Mouse (Mus musculus) thymus, postnatal 14 days (tissue): ENCODE data around the gene Gm20388.

Experiments used
- DNase-seq: peaks from one replicate; pipeline ENCODE4 v3.0.0; 2021

Gm20388 gene

DNA sequence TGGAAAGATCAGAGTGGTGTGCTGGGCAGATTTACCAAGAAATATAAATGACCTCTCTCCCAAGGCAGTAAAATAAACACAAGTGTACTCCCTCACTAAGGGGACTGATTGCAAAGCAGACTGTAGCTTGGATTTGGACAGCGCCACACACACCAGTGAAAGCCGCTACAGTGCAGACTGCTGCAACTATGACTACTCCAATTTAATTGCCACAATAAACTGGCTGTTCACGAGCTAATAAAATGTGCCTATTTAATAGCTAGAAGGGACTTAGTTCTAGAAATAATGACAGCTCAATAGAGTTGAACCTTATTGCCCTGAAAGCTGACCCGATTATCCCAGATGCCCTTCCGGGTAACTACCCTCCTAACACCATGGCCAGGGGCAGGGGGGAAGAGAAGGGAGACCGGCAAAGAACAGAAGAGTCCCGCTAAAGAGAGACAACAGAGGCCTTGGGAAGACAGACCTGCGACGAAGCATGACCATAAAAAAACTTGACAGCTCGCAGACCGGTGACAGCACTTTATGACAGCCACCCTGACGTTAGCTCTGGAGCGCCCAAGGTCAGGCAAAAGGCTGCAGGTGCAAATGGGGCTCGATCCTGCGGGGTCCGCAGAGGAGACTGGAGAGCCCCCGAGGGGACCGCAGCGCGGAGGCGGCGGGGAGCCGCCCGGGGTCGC, 189.9 kb downstream of the Gm20388 start:
- no peak for DNase-seq

DNA sequence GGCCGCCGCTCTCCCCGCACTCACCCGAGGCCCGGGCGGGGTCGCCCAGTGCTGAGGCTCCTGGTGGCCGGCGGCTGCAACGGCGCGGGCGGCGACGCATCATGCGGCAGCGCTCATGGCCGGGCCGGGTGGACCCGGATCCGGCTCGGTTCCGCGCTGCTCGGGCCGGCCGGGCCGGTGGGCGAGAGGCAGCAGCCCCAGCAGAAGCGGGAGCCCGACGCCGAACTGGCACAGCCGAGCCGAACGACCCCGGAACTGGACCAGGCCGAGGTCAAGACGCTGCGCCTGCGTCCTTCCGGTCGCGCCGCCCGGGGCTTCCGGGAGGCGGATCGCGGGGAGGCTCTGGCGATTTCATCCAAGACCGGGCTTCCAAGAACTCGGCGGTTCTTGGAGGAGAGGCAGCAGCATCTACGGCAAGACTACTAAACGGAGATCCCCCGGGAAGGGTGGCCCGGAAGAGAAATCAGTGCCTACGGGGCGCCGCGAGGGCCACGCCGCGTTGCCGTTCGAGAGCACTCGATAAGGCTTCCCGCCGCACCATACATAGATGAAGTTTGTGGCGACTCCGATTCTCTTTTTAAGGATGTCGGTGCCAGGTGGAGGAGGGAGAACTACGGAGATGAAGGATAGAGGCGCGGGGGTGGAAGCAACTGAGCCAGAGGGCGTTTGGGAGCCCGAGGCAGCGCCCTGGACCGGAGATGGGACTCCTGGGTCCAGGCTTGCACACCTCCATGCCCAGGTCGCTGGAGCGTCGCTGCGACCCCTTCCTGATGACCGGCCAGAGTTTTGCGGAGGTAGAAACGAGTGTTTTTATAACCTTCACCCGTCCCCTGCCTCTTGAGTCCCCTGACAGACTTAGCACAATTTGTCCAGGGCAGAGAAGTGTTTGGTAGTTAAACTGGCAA, 190.7 kb downstream of the Gm20388 start, which contains the start of gene Zdhhc7:
Gene Zdhhc7, minus strand, starts transcription at position 415 of the 905 bp plus-strand sequence.
- peak; percentile 80 for DNase-seq

DNA sequence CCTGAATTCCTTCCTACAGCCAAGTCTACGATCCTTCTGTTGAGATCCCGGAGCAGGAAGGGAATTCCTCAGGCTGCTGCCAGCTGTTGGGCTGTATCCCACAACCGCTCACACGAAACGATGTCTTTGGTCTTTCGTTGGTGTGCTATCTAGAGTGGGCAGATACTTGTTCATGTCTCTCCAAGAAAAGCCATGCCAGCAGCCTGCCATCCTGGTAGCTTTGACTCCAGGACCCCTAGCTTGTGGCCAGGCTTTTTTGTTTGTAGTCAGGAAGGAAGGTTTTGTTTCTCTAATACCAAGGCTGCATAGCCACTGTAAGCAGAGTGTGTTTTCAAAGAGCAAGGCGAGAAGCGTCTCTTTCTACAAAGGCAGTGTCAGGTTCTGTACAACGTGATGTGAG, 193.3 kb downstream of the Gm20388 start:
- DNase-seq = no peak

DNA sequence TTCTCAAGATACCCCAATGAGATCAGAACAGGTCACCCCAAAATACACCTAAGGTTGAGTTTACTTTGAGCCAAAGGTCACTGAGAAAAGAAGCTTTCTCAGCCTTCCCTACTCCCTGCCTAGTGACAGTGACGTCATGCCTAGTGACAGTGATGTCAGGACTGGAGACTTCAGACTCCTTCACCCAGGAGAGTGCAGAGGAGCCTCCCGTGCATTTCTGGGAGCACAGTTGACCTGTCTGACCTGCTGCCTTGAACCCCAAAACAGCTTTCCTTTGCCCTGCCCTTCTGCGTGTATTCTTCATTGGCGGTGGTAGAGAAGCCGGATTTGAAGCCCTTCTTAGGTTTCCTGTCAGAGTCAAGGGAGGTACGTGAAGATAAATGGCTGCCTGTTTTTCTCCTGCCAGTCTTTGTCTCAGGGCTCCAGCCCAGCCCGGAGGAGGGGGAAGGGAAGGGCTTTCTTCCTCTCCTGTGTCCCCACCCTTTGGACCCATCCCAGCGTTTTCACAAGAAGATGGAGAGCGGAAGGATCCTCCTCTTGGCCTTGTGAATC, 194.2 kb downstream of the Gm20388 start:
- no peak for DNase-seq

DNA sequence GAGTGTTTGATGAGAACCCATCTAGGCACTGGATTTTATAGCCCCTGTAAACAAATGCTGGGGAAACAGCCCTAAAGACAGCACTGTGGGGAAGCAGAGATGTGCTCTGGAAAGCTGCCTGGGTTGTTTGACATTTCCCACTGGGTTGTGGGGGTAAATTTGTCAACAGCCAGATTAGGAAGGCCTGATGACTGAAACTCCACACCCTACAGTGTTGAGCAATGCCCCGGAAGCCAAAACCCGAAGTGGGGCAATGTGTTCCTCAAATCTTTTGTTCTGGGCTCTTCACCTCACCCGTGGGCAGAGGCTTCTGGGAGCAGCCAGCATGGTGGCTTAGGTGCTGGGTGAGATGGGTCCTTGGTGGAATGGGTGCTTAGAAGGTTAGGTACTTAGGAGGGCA, 198.5 kb downstream of the Gm20388 start:
- DNase-seq = no peak

DNA sequence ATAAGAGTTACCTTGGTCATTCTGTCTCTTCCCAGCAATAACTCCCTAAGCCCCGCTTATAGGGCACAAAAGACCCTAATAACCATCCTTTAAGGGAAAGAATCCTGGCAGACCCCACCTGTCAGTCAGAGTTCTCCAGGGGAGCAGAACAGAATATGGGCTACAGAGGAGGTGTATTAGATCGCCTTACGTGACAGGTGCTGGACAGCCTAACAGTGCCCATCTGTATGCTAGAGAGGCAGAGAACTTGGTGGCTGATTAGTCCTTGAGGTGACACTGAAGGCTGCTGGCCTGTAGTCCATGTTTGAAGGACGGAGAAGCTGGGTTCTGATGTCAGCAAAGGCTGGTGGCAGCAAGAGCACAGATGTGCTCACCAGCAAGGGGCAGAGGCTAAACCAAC, 200.3 kb downstream of the Gm20388 start:
- DNase-seq = no peak

DNA sequence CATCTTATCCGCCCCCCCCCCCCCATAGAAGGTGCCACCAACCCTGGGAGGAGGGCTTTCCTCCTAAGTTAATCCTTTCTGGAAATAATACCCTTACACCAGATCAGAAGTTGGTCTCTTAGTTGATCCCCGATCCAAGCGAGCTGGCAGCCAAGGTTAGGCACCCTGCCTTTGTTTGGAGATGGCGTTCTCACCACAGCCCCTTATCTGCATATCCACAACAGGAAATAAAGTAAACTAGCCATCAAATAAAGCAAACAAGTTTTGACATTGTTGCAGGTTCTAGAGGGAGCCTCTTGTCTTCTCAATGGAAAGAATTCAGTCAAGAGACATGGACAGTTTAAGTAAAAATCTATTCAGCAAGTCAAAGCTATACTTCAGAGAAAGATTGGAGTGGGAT, 200.7 kb downstream of the Gm20388 start:
- DNase-seq = no peak

DNA sequence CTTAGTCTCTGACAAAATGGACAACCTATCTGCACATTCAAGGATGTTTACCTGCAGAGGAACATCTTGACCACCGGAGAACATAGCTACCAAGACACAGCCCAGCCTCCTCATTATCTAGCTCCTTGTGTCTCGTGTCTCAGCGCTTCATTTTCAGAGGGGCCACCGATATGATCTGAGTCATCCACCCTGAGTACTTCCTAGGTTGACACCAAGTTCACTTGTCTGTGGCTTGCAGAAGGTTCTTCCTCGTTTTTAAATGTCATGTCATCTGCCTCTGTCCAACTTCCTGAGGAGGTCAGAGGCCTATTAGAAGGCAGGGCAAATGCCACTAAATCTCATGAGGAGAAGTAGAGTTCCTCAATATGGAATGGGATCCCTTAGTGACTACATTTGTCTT, 201.9 kb downstream of the Gm20388 start:
- DNase-seq = no peak

DNA sequence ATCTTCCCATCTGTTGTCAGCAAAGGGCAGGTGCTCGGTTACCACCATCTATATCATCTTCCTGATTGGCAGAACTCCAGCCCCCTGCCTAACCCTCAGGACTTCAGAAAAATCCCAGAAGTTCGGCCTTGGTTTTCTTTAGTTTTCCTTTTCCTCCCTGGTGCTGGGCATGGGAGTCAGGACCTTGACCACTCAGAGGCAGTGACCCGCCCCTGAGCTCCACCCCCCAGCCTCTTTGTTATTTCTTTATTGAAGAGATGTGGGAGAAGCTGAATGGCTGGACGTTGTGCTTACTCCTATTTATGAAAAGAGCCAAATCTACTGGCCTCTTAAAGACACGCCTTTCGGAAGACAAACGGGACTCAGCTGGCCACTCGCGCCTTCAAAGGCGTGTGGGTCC, 202.7 kb downstream of the Gm20388 start:
- DNase-seq = no peak

DNA sequence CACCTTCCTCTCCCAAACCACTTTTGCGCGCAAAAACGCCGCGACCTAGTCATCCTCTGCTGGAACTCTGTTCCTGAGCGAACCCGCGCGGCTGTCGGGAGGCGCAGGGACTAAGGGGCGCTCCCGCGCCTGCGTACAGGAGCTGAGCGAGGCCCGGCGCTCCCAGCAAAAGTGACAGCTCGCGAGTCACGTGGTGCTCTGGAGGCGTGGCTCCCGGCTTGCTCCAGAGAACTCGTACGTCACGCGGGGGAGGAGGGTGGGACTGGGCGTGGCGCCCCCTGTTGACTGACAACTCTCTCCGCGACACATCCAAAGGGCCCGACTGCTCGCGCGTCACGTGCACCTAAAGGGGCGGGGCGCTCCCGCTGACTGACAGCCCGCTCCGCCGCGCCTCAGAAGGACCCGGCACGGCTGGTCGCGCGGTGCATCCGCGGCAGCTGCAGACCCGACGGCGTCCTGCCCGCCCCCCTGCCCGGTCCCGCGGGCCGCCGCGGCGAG, 203.2 kb downstream of the Gm20388 start, which contains the start of gene 6430548M08Rik:
Gene 6430548M08Rik, plus strand, starts transcription at position 395 of the 498 bp plus-strand sequence.
- peak; percentile 100 for DNase-seq

DNA sequence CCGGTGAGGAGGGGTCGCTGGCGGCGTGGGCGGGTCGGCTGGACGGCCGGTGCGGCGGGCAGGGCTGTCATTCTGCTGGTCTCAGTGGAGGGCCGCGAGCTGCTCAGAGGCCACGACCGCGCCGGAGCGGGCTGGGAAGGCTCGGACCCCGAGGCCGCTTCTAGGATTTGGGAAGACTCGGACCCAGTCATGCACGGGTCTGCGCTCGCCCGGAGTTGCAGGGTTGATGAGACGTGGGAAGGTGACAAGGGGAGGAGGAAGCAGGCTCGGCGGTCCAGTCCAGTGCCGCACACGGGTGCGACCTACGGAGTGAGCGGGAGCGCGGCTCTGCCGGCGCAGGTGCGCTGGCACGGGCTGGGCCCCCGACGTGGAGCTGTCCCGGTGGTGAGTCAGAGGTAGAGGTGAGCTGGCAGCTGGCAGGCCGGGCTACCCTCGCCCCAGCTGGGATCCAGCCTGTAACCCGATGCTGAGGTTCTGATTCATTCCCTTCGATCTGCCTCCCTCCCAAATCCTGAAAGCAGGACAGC, 203.7 kb downstream of the Gm20388 start:
- no peak for DNase-seq

DNA sequence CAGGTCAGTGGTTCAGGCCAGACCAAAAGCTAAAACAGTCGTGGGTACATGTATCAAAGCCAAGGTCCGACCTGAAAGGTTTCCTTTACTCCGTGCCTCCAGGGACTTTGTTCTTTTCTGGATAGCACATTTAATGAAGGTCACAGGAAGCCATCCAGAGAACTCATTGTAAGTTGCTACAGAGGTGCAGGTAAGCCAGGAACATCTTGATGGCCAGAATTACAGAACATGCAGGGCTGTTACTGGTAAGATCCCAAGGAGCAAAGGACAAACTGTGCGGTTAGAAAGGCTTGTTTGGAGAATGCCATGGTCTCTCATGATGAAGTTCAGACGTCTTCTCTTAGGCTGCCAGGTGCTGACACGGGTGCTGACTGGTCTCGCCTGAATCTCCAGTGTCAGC, 206.0 kb downstream of the Gm20388 start:
- no peak for DNase-seq

DNA sequence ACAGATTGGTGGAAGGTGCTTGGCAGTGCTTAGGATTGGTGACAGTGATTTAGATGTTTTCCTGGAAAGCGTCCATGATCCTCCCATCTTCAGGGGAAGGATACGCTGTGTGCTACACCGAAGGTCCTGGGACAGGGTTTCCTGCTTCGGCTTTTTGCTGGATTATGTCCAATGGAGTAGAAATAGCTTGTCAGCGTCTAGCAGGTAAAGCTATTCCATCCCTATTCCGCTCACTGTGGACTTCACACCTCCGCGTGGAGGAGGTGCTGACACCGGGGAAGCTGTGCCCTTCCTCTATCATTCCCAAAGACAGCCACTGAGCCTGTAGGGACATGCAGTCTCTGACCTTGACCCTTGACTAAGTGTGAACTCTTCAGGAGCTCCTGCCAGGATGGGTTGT, 207.5 kb downstream of the Gm20388 start:
- DNase-seq = no peak

DNA sequence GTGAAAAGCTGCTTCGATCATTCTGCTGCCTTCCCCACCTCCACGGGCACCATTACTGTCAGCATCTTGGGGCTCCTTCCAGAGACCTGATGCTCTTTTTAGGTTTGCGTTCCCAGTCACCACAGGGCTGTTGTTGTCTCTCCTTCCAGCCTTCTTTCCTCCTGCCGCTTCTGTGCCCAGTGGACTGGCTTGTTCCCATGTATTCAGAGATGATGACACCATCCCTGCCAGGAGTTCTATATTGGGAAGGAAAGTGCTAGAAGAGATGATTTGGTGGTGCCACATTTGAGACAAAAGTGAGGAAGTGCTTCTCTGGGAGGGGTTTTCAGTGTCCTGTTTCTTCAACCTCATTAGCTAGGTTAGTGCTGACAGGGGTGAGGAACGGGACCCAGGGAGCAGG, 208.2 kb downstream of the Gm20388 start:
- no peak for DNase-seq

DNA sequence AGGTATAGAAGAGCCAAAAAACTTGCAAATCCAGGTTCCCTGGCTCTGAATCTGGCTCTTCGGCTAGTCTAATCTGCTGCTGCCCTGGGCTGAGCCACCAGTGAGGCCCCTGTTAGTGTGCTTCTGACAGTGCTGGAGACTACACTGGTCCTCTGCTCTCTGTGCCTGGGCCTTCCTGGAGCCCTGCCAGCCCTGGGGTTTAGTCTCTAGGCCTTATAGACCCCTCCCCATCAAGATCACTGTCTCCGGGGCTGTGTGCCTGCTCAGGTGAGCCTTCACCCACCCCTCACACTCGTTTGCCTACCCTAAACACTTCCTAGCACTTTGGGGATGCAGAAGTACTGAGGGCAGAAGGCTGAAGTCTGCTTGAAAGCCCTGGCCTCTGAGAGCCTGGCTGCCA, 208.8 kb downstream of the Gm20388 start:
- DNase-seq = no peak

DNA sequence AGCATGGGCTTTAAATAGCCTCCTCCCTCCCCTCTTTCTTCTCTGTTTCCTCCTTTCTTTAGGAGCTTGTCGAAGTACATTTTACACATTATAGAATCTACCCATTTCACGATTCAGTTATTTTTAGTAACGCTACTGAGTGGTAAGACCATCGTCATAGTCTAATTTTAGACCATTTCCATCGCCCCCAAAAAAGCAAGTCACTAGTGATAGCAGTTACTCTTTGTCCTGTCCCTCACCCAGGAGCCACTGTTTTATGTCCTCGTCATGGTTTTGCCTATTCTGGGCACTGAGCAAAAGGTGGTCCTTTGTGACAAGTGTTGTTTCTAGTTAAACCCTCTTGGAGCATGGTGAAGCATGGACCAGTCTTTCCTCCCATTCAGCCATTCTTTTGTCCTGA, 209.3 kb downstream of the Gm20388 start:
- DNase-seq = no peak

DNA sequence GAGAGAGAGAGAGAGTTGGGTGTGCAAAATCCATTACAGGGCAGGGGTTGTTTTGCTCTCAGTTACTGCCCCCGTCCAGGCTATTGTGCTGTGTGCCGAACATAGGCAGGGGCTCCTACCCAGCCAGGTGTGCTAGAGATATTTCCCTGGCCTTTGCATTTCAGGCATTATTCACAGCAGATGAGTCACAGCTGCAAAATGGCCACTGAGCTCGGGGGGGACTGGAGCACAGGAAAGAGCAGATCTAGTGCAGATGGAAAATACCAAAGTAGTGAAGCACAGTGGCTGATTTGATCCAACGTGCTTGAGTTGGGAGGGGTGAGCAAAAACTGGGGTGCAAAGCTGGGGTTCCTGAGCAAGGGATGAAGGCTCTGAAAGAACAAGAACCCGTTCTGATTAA, 210.3 kb downstream of the Gm20388 start:
- DNase-seq = no peak

DNA sequence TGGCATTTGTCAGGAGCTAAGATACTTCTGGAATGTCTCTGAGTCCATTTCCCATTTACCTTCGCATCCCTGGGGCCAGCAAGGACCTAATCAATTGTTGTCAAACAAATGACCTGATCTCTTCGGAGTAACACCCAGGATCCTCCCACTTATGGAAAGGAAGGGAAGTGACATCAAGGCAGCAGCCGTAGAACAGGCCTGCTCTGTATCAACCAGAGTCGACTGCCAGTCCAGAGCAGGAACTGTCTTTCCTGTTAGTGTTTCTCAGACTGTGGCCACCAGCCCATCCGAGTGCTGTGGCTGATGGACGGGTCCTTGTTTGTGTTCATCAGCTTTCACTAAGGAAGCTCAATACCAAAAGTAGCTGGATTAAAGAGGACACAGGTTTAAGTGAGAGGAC, 213.6 kb downstream of the Gm20388 start:
- no peak for DNase-seq

DNA sequence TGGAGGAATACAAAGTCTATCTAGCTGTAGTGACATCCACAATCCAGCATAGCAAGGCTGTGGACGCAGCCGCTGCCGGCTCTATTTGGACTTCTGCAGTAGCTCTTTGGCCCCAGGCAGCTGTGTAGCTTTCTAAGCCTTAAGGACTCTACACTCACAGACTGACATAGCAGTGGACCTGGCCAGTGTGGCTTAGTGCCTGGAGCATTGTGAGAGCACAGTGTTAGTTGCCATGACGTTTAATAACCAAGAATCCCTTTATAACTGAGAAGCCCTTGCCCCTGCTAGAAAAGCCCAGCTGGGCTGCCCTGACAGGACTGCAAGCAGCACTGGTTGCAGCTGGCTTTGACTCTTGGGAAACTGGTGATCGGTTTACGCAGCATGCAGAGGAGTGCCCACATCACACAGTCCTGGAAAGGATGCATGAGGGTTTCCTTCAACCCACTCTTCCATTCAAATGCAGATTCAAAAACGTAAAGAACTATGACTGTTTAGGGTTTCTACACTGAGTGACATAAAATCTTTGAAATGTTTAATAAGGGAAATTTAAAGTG, 214.3 kb downstream of the Gm20388 start:
- DNase-seq = no peak

DNA sequence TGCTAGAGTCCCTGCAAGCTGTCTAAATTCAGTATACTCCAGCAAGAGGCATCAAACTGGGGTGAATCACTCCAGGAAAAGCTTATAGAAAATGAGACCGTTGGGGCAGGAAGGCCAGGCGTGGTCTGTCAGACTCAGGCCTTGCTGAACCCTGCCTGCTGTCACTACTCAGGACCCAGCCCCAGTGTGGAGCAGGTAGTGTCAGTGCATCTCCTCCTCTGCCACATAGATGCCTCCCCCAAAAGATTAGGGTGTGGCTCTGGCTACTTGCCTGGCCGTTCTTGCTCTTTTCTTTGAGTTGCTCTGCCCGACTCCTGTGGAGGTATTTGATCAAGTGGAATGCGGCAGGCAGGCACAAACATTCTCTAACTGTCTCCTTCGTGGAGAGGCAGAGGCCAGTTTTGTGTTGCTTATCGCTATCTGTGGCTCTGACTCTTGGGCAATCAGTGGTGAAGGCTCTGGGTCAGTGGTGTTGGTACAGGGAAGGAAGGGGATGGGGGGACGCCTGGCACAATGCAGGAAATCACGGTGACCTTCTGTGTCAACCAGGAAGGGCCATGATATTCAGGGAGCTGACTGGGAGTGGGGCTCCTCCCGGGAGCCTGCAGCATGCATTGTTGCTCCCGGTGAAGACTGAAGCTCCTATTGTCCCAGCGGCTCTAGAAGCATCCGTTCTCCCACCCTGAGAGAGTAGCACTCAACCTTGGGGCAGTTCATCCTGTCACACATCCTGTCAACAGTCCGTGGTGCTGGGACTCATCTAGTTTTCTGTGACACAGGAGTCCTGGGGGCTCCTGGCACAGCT, 215.9 kb downstream of the Gm20388 start:
- no peak for DNase-seq

DNA sequence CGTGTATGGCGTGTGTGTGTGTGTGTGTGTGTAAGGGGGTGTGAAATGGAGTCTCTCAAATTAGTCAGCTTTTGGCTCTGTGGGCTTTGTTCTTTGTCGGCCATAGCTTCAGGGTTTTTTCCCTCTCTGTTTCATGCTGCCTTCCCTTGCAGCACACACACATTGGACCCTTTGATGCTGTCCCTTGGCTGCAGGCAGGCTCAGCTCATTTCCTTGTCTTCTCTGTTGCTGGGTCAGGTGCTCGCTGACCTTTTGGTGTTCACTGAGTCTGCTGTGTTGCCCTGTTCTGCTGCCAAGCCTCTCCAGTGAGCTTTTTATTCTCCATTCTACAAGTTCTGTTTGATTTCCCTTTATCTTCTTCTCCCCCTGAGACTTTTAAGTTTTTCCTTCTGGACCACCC, 218.9 kb downstream of the Gm20388 start:
- DNase-seq = no peak

DNA sequence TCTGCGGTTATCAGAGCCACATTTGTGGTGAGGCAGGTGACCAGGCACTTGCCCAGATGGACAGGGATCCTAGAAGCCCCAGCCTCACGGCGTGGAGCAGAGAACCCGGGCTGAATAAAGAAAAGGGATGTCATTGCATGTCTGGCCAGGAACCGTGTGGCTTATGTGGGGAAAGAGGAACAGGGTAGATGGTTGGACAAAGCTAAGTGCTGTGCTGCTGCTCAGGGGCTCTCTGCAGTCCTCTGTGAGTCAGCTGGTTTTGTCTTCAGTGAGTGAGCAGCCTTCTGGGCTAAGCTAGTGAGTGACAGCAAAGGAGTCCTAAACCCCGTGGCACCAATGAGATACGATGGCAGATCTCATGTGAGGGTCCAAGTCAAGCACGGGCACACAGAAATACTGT, 220.5 kb downstream of the Gm20388 start:
- no peak for DNase-seq
